Mouse (Mus musculus) kidney, postnatal 25 days (tissue): ENCODE measurements around the gene Zbtb22.
A peak's percentile ranks its signal among the peaks of the same experiment; 100 is the strongest.
"Not testable (repeated sequence)": the region's sequence is repeated elsewhere in the genome, so short reads cannot be mapped to it uniquely, and the experiment has no call there.

ENCODE experiments used
- DNase-seq, 2 experiments: peaks; one replicate each; pipeline ENCODE4 v3.0.0; 2021; ENCODE audit warnings: mixed read lengths in 2 of 2

Gene Zbtb22

GRCm38 (mm10) chr17:33915671-33916250 lies at the start of gene Zbtb22, which contains the start of gene Tapbp:
Gene Zbtb22 (plus strand): TSS chr17:33915904.
Gene Tapbp (plus strand): TSS chr17:33915899.
- peak; percentile 98 to 99 for DNase-seq

- DNase-seq = not testable (repeated sequence)
Observed at GRCm38 (mm10) chr17:33873537-33873936, 42.2 kb upstream of the Zbtb22 start, which contains the start of gene Gm7029. Gene Gm7029 (plus strand): TSS chr17:33873837.

- no peak for DNase-seq
Observed at GRCm38 (mm10) chr17:33874411-33874810, 41.3 kb upstream of the Zbtb22 start.

- peak; percentile 26 to 49 for DNase-seq
Observed at GRCm38 (mm10) chr17:33875797-33876196, 39.9 kb upstream of the Zbtb22 start.

GRCm38 (mm10) chr17:33884320-33884719 lies 31.4 kb upstream of the Zbtb22 start:
- DNase-seq = not testable (repeated sequence)

GRCm38 (mm10) chr17:33887802-33888201 lies 27.9 kb upstream of the Zbtb22 start:
- peak; percentile 19 to 65 for DNase-seq

GRCm38 (mm10) chr17:33888230-33888629 lies 27.5 kb upstream of the Zbtb22 start:
- DNase-seq = not testable (repeated sequence)

GRCm38 (mm10) chr17:33889941-33890532 lies 25.7 kb upstream of the Zbtb22 start:
- not testable (repeated sequence) for DNase-seq

- peak; percentile 98 to 100 for DNase-seq
Observed at GRCm38 (mm10) chr17:33890533-33891059, 25.1 kb upstream of the Zbtb22 start, which contains the start of gene Kifc1. Gene Kifc1 (minus strand): TSS chr17:33890661.

GRCm38 (mm10) chr17:33891357-33891756 lies 24.3 kb upstream of the Zbtb22 start:
- no peak for DNase-seq

- DNase-seq = not testable (repeated sequence)
Observed at GRCm38 (mm10) chr17:33891892-33892291, 23.8 kb upstream of the Zbtb22 start.

GRCm38 (mm10) chr17:33892429-33892828 lies 23.3 kb upstream of the Zbtb22 start:
- no peak for DNase-seq

GRCm38 (mm10) chr17:33893011-33893410 lies 22.7 kb upstream of the Zbtb22 start:
- DNase-seq = not testable (repeated sequence)

- peak; percentile 64 to 67 for DNase-seq
Observed at GRCm38 (mm10) chr17:33897114-33897794, 18.4 kb upstream of the Zbtb22 start.

- not testable (repeated sequence) for DNase-seq
Observed at GRCm38 (mm10) chr17:33898193-33898592, 17.5 kb upstream of the Zbtb22 start.

GRCm38 (mm10) chr17:33899642-33900041 lies 16.1 kb upstream of the Zbtb22 start:
- no peak for DNase-seq

GRCm38 (mm10) chr17:33900281-33900988 lies 15.3 kb upstream of the Zbtb22 start:
- no peak for DNase-seq

- no peak for DNase-seq
Observed at GRCm38 (mm10) chr17:33900989-33901314, 14.8 kb upstream of the Zbtb22 start.

GRCm38 (mm10) chr17:33901653-33902052 lies 14.1 kb upstream of the Zbtb22 start:
- DNase-seq = no peak

- DNase-seq = no peak
Observed at GRCm38 (mm10) chr17:33902079-33902478, 13.6 kb upstream of the Zbtb22 start.

GRCm38 (mm10) chr17:33902491-33902890 lies 13.2 kb upstream of the Zbtb22 start:
- no peak for DNase-seq

- DNase-seq = not testable (repeated sequence)
Observed at GRCm38 (mm10) chr17:33903911-33904651, 11.6 kb upstream of the Zbtb22 start.
